ENCODE assay signal across 33 mouse cellular contexts in the genomic region with DNA sequence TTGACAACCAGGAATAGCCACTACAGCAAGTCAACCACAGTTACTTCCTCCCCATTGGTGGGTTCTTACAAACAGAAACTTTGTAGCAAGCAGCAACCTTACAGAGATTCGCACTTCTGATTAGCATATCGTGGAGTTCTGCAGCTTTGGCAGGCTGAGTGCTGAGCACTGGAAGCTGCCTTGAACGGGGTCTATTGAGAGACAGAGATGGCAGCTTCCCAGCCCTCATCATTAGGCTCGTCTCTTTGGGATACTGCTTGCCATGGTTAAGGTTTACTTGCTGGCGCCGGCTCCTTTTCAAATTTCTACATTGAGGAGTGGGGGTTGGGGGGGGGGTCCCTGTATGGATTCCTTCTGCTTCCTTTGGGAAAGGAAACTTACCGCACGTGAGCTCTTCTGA.
A peak's percentile ranks its signal among the peaks of the same experiment; 100 is the strongest.
DNase-seq lines count a peak whose midpoint lies in the region; ATAC-seq and TF ChIP-seq lines count a peak whose summit lies in the region.
"Had no signal": no experiment of that assay in that cellular context is flagged by ENCODE, and none has a peak within 500 bp of the region (broad histone marks: within the 10 kb centered on the region; RNA-seq: fewer than 3 reads in every experiment).

No protein-coding gene starts in this region.

- no peak overlapping the region for H3K4me2 ChIP-seq in embryonic facial prominence, embryonic 14.5 days (ENCODE audit: low read depth, low read length)
- no peak overlapping the region for H3K4me2 ChIP-seq in midbrain, embryonic 14.5 days (ENCODE audit: low read length)
- no peak overlapping the region for H3K4me2 ChIP-seq in midbrain, embryonic 13.5 days (replicated peaks)
- H3K4me2 ChIP-seq: embryonic facial prominence, embryonic 15.5 days; hindbrain, embryonic 15.5 days; intestine, embryonic 15.5 days; limb, embryonic 15.5 days; liver, embryonic 13.5 days; neural tube, embryonic 12.5 days; stomach, embryonic 15.5 days had no signal

- no peak for TF ChIP-seq CTCF in gastrocnemius, adult 2 months (IDR thresholded peaks at IDR 0.05)

- H3K36me3 ChIP-seq in embryonic facial prominence, embryonic 14.5 days (ENCODE audit: control insufficient read depth, insufficient read depth, low read length), result no peaks in the 10 kb centered on the region
- no peaks in the 10 kb centered on the region for H3K36me3 ChIP-seq in embryonic facial prominence, embryonic 10.5 days (replicated peaks)
- no peaks in the 10 kb centered on the region for H3K36me3 ChIP-seq in heart, embryonic 10.5 days
- no peaks in the 10 kb centered on the region for H3K36me3 ChIP-seq in midbrain, embryonic 14.5 days (ENCODE audit: control insufficient read depth, insufficient read depth, low read length)
- H3K36me3 ChIP-seq in midbrain, embryonic 13.5 days, result no peaks in the 10 kb centered on the region
- H3K36me3 ChIP-seq: embryonic facial prominence, embryonic 15.5 days; hindbrain, embryonic 15.5 days; intestine, embryonic 15.5 days; limb, embryonic 10.5 days; limb, embryonic 15.5 days; liver, embryonic 13.5 days; neural tube, embryonic 12.5 days; stomach, embryonic 15.5 days had no signal

- no peaks in the 10 kb centered on the region for H3K9me3 ChIP-seq in embryonic facial prominence, embryonic 14.5 days (ENCODE audit: control insufficient read depth, low read length)
- no peaks in the 10 kb centered on the region for H3K9me3 ChIP-seq in embryonic facial prominence, embryonic 10.5 days
- H3K9me3 ChIP-seq in heart, embryonic 10.5 days, result no peaks in the 10 kb centered on the region
- H3K9me3 ChIP-seq in midbrain, embryonic 14.5 days (ENCODE audit: control insufficient read depth, low read length), result no peaks in the 10 kb centered on the region
- H3K9me3 ChIP-seq in midbrain, embryonic 13.5 days, result no peaks in the 10 kb centered on the region
- H3K9me3 ChIP-seq: embryonic facial prominence, embryonic 15.5 days; hindbrain, embryonic 15.5 days; intestine, embryonic 15.5 days; limb, embryonic 10.5 days; limb, embryonic 15.5 days; neural tube, embryonic 12.5 days; stomach, embryonic 15.5 days had no signal

- no peak overlapping the region for H3K4me3 ChIP-seq in embryonic facial prominence, embryonic 14.5 days (ENCODE audit: low read depth, low read length)
- no peak overlapping the region for H3K4me3 ChIP-seq in embryonic facial prominence, embryonic 10.5 days
- no peak overlapping the region for H3K4me3 ChIP-seq in heart, embryonic 10.5 days
- H3K4me3 ChIP-seq in midbrain, embryonic 14.5 days (replicated peaks; ENCODE audit: low read depth, low read length), result no peak overlapping the region
- H3K4me3 ChIP-seq in midbrain, embryonic 13.5 days (replicated peaks), result no peak overlapping the region
- no peak overlapping the region for H3K4me3 ChIP-seq in gastrocnemius, adult 2 months
- H3K4me3 ChIP-seq: embryonic facial prominence, embryonic 15.5 days; hindbrain, embryonic 15.5 days; intestine, embryonic 15.5 days; layer of hippocampus, adult 2 months; limb, embryonic 10.5 days; limb, embryonic 15.5 days; liver, embryonic 13.5 days; myocyte; neural tube, embryonic 12.5 days; stomach, embryonic 15.5 days had no signal

- no peak overlapping the region for H3K27ac ChIP-seq in embryonic facial prominence, embryonic 14.5 days (replicated peaks; ENCODE audit: low read depth, low read length)
- H3K27ac ChIP-seq in embryonic facial prominence, embryonic 10.5 days (replicated peaks), result no peak overlapping the region
- H3K27ac ChIP-seq in heart, embryonic 10.5 days, result 0 out of 2 replicates have a peak overlapping the region, but pooled peaks have one; percentile 29
- H3K27ac ChIP-seq in midbrain, embryonic 14.5 days (replicated peaks; ENCODE audit: low read depth, low read length), result no peak overlapping the region
- no peak overlapping the region for H3K27ac ChIP-seq in midbrain, embryonic 13.5 days
- H3K27ac ChIP-seq in gastrocnemius, adult 2 months, result no peak overlapping the region
- H3K27ac ChIP-seq: embryonic facial prominence, embryonic 15.5 days; hindbrain, embryonic 15.5 days; intestine, embryonic 15.5 days; layer of hippocampus, adult 2 months; limb, embryonic 10.5 days; limb, embryonic 15.5 days; liver, embryonic 13.5 days; macrophage; neural tube, embryonic 12.5 days; stomach, embryonic 15.5 days had no signal

- H3K27me3 ChIP-seq in embryonic facial prominence, embryonic 14.5 days (replicated peaks; ENCODE audit: control insufficient read depth, insufficient read depth, low read length), result no peaks in the 10 kb centered on the region
- no peaks in the 10 kb centered on the region for H3K27me3 ChIP-seq in embryonic facial prominence, embryonic 10.5 days (replicated peaks; ENCODE audit: low read depth, poor library complexity, severe bottlenecking)
- no peaks in the 10 kb centered on the region for H3K27me3 ChIP-seq in heart, embryonic 10.5 days (ENCODE audit: insufficient read depth, poor library complexity, severe bottlenecking)
- no peaks in the 10 kb centered on the region for H3K27me3 ChIP-seq in midbrain, embryonic 14.5 days (ENCODE audit: control insufficient read depth, insufficient read depth, low read length)
- H3K27me3 ChIP-seq in midbrain, embryonic 13.5 days, result no peaks in the 10 kb centered on the region
- H3K27me3 ChIP-seq: CH12.LX; embryonic facial prominence, embryonic 15.5 days; hindbrain, embryonic 15.5 days; intestine, embryonic 15.5 days; limb, embryonic 15.5 days; liver, embryonic 13.5 days; neural tube, embryonic 12.5 days; stomach, embryonic 15.5 days had no signal

- ATAC-seq in embryonic facial prominence, embryonic 14.5 days (ENCODE audit: low read depth), result no peak
- ATAC-seq in midbrain, embryonic 14.5 days (ENCODE audit: low FRiP score, low TSS enrichment), result no peak
- no peak for ATAC-seq in midbrain, embryonic 13.5 days
- ATAC-seq: activated CD4-positive, CD25-positive, alpha-beta regulatory T cell, adult 4 months; intestine, embryonic 15.5 days; midbrain, embryonic 16.5 days had no signal

- no peak overlapping the region for H3K9ac ChIP-seq in embryonic facial prominence, embryonic 14.5 days (ENCODE audit: low read depth, low read length)
- H3K9ac ChIP-seq in midbrain, embryonic 14.5 days (replicated peaks; ENCODE audit: low read length), result no peak overlapping the region
- H3K9ac ChIP-seq in midbrain, embryonic 13.5 days (replicated peaks), result no peak overlapping the region
- H3K9ac ChIP-seq: embryonic facial prominence, embryonic 15.5 days; hindbrain, embryonic 15.5 days; intestine, embryonic 15.5 days; limb, embryonic 15.5 days; liver, embryonic 13.5 days; neural tube, embryonic 12.5 days; stomach, embryonic 15.5 days had no signal

- DNase-seq in embryonic facial prominence, embryonic 14.5 days (ENCODE audit: low spot score), result peak; percentile 50
- DNase-seq in embryonic facial prominence, embryonic 10.5 days (ENCODE audit: low spot score), result no peak
- DNase-seq in heart, embryonic 10.5 days (ENCODE audit: low spot score), result no peak
- no peak for DNase-seq in heart, adult 18-20 months
- DNase-seq in midbrain, embryonic 14.5 days, result peak; percentile 21
- peak; percentile 37 for DNase-seq in brain, embryonic 18.5 days (ENCODE audit: low read depth, low spot score)
- DNase-seq in gastrocnemius, adult 2 months, result no peak
- DNase-seq: adrenal gland, adult 2 months; adrenal gland, postnatal 36 days; cerebellum, adult 11 months; cerebellum, adult 9-11 months; gastrocnemius, postnatal 36 days; heart, postnatal 36 days; kidney, adult 2 months; kidney, postnatal 36 days; liver, embryonic 13.5 days; lung, adult 2 months; lung, postnatal 10 days; right cerebral cortex, adult 18-20 months had no signal

- intact Hi-C loops in gastrocnemius, adult 2 months (cut with DNase I), result no loop called here

- no peaks in the 10 kb centered on the region for H3K4me1 ChIP-seq in embryonic facial prominence, embryonic 14.5 days (ENCODE audit: control insufficient read depth, insufficient read depth, low read length)
- peaks cover 8% of the 10 kb centered on the region for H3K4me1 ChIP-seq in embryonic facial prominence, embryonic 10.5 days
- peaks cover 18% of the 10 kb centered on the region for H3K4me1 ChIP-seq in heart, embryonic 10.5 days
- no peaks in the 10 kb centered on the region for H3K4me1 ChIP-seq in midbrain, embryonic 14.5 days (ENCODE audit: control insufficient read depth, insufficient read depth, low read length)
- H3K4me1 ChIP-seq in midbrain, embryonic 13.5 days (replicated peaks), result no peaks in the 10 kb centered on the region
- H3K4me1 ChIP-seq: embryonic facial prominence, embryonic 15.5 days; intestine, embryonic 15.5 days; limb, embryonic 15.5 days; liver, embryonic 13.5 days; stomach, embryonic 15.5 days had no signal

- 68% methylated on average over 8 of the region's 8 CpGs for WGBS in embryonic facial prominence, embryonic 14.5 days
- 81% methylated on average over 8 of the region's 8 CpGs for WGBS in embryonic facial prominence, embryonic 10.5 days
- WGBS in heart, embryonic 10.5 days, result 54% methylated on average over 8 of the region's 8 CpGs
- WGBS in midbrain, embryonic 14.5 days, result 68% methylated on average over 8 of the region's 8 CpGs
- WGBS in midbrain, embryonic 13.5 days, result 78% methylated on average over 8 of the region's 8 CpGs

Comparison
In these comparisons a context has a peak if more than half of its experiments do, and no peak if none do; other contexts are left out.
1. DNase-seq: peak in embryonic facial prominence, embryonic 14.5 days (single experiment), midbrain, embryonic 14.5 days (single experiment) and brain, embryonic 18.5 days (single experiment); none in embryonic facial prominence, embryonic 10.5 days (single experiment), heart, embryonic 10.5 days (single experiment), heart, adult 18-20 months (0 of 2) and gastrocnemius, adult 2 months (single experiment).